Mouse (Mus musculus) hindbrain, embryonic 16.5 days (tissue): ENCODE results near the gene Atrnl1. TPM values are rescaled to one million over a fixed set of nuclear protein-coding genes. Genes with fewer than 3 reads are reported as not detected.

Experiments used
- ATAC-seq: fragments of 200-750 bp; cut with Nextera tagmentation; 2 replicates; pipeline ENCODE4 v1.8.0; 2017; ENCODE audit warnings: moderate TSS enrichment, moderate library complexity
- H3K27ac ChIP-seq: fragments of 300-500 bp; sonication (generic); 2 replicates; pipeline ENCODE4 v1.5.1; 2014; ENCODE audit warnings: low read depth, mild to moderate bottlenecking, control low read depth, low read length, moderate library complexity
- H3K27me3 ChIP-seq: fragments of 300-500 bp; sonication (generic); replicated peaks from 2 replicates; pipeline ENCODE4 v1.6.1; 2014; ENCODE audit warnings: low read length; ENCODE audit not compliant: control insufficient read depth, insufficient read depth
- H3K36me3 ChIP-seq: fragments of 300-500 bp; sonication (generic); 2 replicates; pipeline ENCODE4 v1.6.1; 2014; ENCODE audit warnings: mild to moderate bottlenecking, low read length, moderate library complexity, mixed read lengths; ENCODE audit not compliant: control insufficient read depth, insufficient read depth
- H3K4me1 ChIP-seq: fragments of 300-500 bp; sonication (generic); 2 replicates; pipeline ENCODE4 v1.6.1; 2014; ENCODE audit warnings: low read depth, low read length; ENCODE audit not compliant: control insufficient read depth, insufficient read depth
- H3K4me2 ChIP-seq: fragments of 300-500 bp; sonication (generic); 2 replicates; pipeline ENCODE4 v1.6.1; 2014; ENCODE audit warnings: mild to moderate bottlenecking, low read length, control low read depth, moderate library complexity
- H3K4me3 ChIP-seq: fragments of 300-500 bp; sonication (generic); 2 replicates; pipeline ENCODE4 v1.5.1; 2014; ENCODE audit warnings: mild to moderate bottlenecking, low read length, control low read depth, moderate library complexity
- H3K9ac ChIP-seq: fragments of 300-500 bp; sonication (generic); 2 replicates; pipeline ENCODE4 v1.6.1; 2014; ENCODE audit warnings: low read depth, mild to moderate bottlenecking, control low read depth, low read length, moderate library complexity
- H3K9me3 ChIP-seq: fragments of 300-500 bp; sonication (generic); 2 replicates; pipeline ENCODE4 v1.6.1; 2014; ENCODE audit warnings: mild to moderate bottlenecking, low read length, moderate library complexity; ENCODE audit not compliant: control insufficient read depth
- WGBS: fragments of 180-500 bp; shearing (Covaris S2); extraction: QIAGEN DNeasy Blood & Tissue Kit; methylation state at CpG from one replicate; pipeline ENCODE4 v1.1.7; 2014; 5-methylcytosine and 5-hydroxymethylcytosine counted together
- polyA plus RNA-seq: library from polyadenylated mRNA; unstranded; fragments of >200 nt; fragmentation: Nextera tagmentation; extraction: Ambion mirVana; gene quantifications from 2 replicates; pipeline ENCODE4 v1.2.1, GENCODE M21; 2015

Gene Atrnl1
- polyA plus RNA-seq, 1 experiment from 2014 or later, result 5.3 TPM

DNA sequence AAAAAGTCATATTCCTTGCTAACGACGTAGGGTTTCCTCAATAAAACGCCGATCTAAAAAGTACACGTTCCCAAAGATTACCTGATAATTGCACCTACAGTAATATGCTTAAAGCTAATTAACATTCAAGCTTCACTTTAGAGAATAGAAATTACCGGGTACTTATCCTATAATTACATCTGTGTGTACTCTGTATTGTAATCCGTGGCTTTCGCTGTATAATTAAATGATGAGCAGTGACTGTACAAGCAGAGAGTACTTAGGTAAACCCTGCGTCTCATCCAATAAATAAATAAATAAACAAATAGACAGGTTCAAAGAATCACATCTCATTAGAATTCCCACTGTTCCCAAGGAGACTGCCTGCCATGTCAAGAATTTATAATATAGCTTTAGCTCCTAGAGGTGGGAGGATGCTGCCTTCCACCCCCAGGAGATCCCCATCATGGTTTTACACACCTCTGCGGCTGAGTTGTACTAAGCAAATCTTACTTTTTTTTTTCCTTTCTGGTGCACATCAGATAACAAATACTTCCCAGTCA is 466.8 kb downstream of the Atrnl1 start:
- Histone ChIP-seq H3K4me2 (no peak overlapping the region; the same call in 1 of the 2 replicates), H3K27me3 (no peaks in the 10 kb centered on the region), H3K4me1 (peaks cover 4% of the 10 kb centered on the region), H3K4me3 (no peak overlapping the region), H3K36me3 (no peaks in the 10 kb centered on the region), H3K27ac (no peak overlapping the region), H3K9me3 (no peaks in the 10 kb centered on the region), H3K9ac (no peak overlapping the region)
- 0 out of 2 replicates have a peak, but pooled peaks have one; percentile 60 for ATAC-seq
- WGBS, result 55% methylated on average over 10 of the region's 10 CpGs

GRCm38 (mm10) chr19:58080168-58080567 is 469.3 kb downstream of the Atrnl1 start:
- Histone ChIP-seq H3K4me1 (peaks cover 4% of the 10 kb centered on the region), H3K36me3 (no peaks in the 10 kb centered on the region), H3K4me3 (no peak overlapping the region), H3K27me3 (no peaks in the 10 kb centered on the region), H3K27ac (no peak overlapping the region), H3K9ac (no peak overlapping the region), H3K4me2 (no peak overlapping the region), H3K9me3 (no peaks in the 10 kb centered on the region)
- ATAC-seq, result no peak
- 92% methylated on average over 6 of the region's 6 CpGs for WGBS

DNA sequence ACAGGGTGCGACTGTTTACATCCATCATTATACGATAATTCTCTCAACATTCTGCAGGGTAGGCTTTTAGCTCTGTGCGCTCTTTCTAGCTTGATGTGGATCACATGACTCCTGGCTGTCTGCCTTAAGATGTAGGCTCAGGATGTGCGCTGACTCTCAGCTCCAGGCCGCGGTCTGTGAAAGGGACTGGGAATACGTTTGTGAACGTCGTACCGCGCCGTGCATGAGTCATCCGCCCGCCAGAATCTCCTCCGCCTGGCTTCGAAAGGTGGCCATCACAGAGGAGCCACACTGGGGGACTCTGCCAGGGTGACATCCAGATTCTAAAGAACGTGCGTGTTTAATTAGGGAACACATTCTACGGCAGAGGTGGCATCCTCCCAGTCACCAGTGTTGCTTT is 471.9 kb downstream of the Atrnl1 start:
- Histone ChIP-seq H3K27ac (no peak overlapping the region), H3K9me3 (no peaks in the 10 kb centered on the region), H3K9ac (no peak overlapping the region), H3K4me1 (no peaks in the 10 kb centered on the region), H3K4me2 (no peak overlapping the region), H3K4me3 (no peak overlapping the region), H3K36me3 (no peaks in the 10 kb centered on the region), H3K27me3 (no peaks in the 10 kb centered on the region)
- no peak for ATAC-seq
- WGBS, result 95% methylated on average over 19 of the region's 19 CpGs

GRCm38 (mm10) chr19:58084826-58085225 is 474.0 kb downstream of the Atrnl1 start:
- Histone ChIP-seq H3K9ac (no peak overlapping the region), H3K9me3 (no peaks in the 10 kb centered on the region), H3K27ac (no peak overlapping the region), H3K4me1 (no peaks in the 10 kb centered on the region), H3K4me3 (no peak overlapping the region), H3K4me2 (no peak overlapping the region), H3K27me3 (no peaks in the 10 kb centered on the region), H3K36me3 (no peaks in the 10 kb centered on the region)
- WGBS, result 64% methylated on average over 14 of the region's 14 CpGs
- no peak for ATAC-seq

- no peaks in the 10 kb centered on the region for H3K4me1 ChIP-seq
- no peak for ATAC-seq
- H3K4me3 ChIP-seq, result no peak overlapping the region
- H3K9me3 ChIP-seq, result no peaks in the 10 kb centered on the region
- H3K27ac ChIP-seq, result no peak overlapping the region
- H3K9ac ChIP-seq, result no peak overlapping the region
- H3K36me3 ChIP-seq, result no peaks in the 10 kb centered on the region
- H3K27me3 ChIP-seq, result no peaks in the 10 kb centered on the region
- WGBS, result 96% methylated on average over 8 of the region's 8 CpGs
- H3K4me2 ChIP-seq, result no peak overlapping the region
Measured at GRCm38 (mm10) chr19:58086734-58087133, 475.9 kb downstream of the Atrnl1 start.

DNA sequence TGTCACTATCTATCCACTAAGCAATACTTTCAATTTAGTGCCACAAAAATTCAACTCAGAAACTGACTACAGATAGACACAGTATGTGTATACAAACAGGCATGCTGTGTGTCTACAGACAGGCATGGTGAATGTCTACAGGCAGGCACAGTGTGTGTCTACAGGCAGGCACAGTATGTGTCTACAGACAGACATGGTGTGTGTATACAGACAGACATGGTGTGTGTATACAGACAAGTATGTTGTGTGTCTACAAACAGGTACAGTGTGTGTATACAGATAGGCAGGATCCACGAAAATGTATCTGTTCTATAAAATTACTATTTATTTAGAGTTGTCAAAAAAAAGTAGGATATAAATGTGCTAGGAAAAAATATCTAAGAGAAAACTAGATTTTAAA is 477.1 kb downstream of the Atrnl1 start:
- WGBS, result 84% methylated on average over 1 of the region's 1 CpGs
- Histone ChIP-seq H3K27ac (no peak overlapping the region), H3K4me3 (no peak overlapping the region)

DNA sequence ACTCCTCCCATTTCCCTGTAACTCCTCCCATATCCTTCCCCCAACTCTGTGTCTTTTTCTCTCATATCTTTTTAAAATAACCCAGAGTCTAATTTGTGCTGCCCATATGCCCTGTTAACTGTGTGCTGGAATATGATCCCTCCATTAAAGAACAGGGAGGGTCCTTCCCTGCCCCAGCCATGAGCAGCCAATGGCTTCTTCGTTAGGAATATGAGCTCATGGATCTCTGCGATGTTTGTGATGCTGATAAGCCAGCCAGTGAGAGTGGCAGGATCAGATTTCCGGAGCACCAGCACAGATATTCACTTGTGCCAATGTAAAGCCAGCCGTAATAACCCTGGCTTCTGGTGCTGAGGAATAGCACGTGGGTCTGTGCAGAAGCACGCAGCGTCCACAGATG is 477.6 kb downstream of the Atrnl1 start:
- WGBS, result 72% methylated on average over 7 of the region's 7 CpGs
- Histone ChIP-seq H3K36me3 (no peaks in the 10 kb centered on the region), H3K27ac (no peak overlapping the region), H3K9ac (no peak overlapping the region), H3K27me3 (no peaks in the 10 kb centered on the region), H3K4me1 (no peaks in the 10 kb centered on the region), H3K9me3 (no peaks in the 10 kb centered on the region), H3K4me2 (no peak overlapping the region), H3K4me3 (no peak overlapping the region)
- ATAC-seq, result no peak

More for the DNA sequence above, 477.1 kb downstream of the Atrnl1 start:
- no peak for ATAC-seq
- H3K9ac ChIP-seq, result no peak overlapping the region
- H3K36me3 ChIP-seq, result no peaks in the 10 kb centered on the region
- H3K4me2 ChIP-seq, result no peak overlapping the region
- no peaks in the 10 kb centered on the region for H3K9me3 ChIP-seq
- H3K4me1 ChIP-seq, result no peaks in the 10 kb centered on the region
- H3K27me3 ChIP-seq, result no peaks in the 10 kb centered on the region

DNA sequence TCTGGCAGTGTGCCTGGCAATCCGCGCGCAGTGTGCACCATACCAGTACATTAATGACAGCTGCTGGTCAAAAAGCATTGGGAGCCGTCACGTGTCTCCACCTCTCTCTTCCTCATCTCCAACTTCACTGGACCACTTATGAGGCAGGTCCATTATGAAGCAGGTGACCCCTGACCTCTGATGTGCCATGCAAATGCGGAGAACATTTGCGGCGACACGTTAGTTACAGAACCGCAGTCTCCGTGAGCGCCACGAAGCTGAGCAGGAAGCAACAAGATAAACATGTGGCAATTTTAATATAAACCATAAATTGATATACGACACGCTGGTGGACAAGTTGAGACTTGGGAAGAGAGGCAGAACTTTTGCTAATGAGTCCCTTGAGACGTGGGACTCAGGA is 481.1 kb downstream of the Atrnl1 start:
- H3K4me3 ChIP-seq, result no peak overlapping the region
- no peak for ATAC-seq
- 92% methylated on average over 16 of the region's 16 CpGs for WGBS
- no peaks in the 10 kb centered on the region for H3K4me1 ChIP-seq
- no peak overlapping the region for H3K27ac ChIP-seq
- no peak overlapping the region for H3K4me2 ChIP-seq
- H3K9me3 ChIP-seq, result no peaks in the 10 kb centered on the region
- H3K27me3 ChIP-seq, result no peaks in the 10 kb centered on the region
- H3K9ac ChIP-seq, result no peak overlapping the region
- no peaks in the 10 kb centered on the region for H3K36me3 ChIP-seq

GRCm38 (mm10) chr19:58094781-58095543 is 484.1 kb downstream of the Atrnl1 start:
- Histone ChIP-seq H3K4me3 (no peak overlapping the region), H3K9ac (no peak overlapping the region), H3K4me1 (no peaks in the 10 kb centered on the region), H3K4me2 (no peak overlapping the region), H3K27me3 (no peaks in the 10 kb centered on the region), H3K27ac (no peak overlapping the region), H3K9me3 (no peaks in the 10 kb centered on the region), H3K36me3 (no peaks in the 10 kb centered on the region)
- 48% methylated on average over 14 of the region's 14 CpGs for WGBS
- ATAC-seq, result 0 out of 2 replicates have a peak, but pooled peaks have one; percentile 56
